Mouse (Mus musculus) hindbrain, embryonic 11.5 days (tissue): Measurements from ENCODE around the gene Pgpep1. TPM values are rescaled to one million over a fixed set of nuclear protein-coding genes. Genes with fewer than 3 reads are reported as not detected.
A peak's percentile ranks its signal among the peaks of the same experiment; 100 is the strongest.

ENCODE experiments used
- ATAC-seq: fragments of 200-750 bp; cut with Nextera tagmentation; 2 replicates; pipeline ENCODE4 v1.8.0; 2017; ENCODE audit warnings: mild to moderate bottlenecking, moderate TSS enrichment, moderate library complexity; ENCODE audit not compliant: low FRiP score
- DNase-seq: peaks from one replicate; pipeline ENCODE4 v3.0.0-alpha.2; 2015; ENCODE audit warnings: low spot score
- H3K27ac ChIP-seq: fragments of 300-500 bp; sonication (generic); 2 replicates; pipeline ENCODE4 v1.5.1; 2014; ENCODE audit warnings: mild to moderate bottlenecking, low read depth, low read length
- H3K27me3 ChIP-seq: fragments of 300-500 bp; sonication (generic); 2 replicates; pipeline ENCODE4 v1.6.1; 2014; ENCODE audit warnings: mild to moderate bottlenecking, low read length, moderate library complexity, mixed read lengths; ENCODE audit not compliant: control insufficient read depth, insufficient read depth
- H3K36me3 ChIP-seq: fragments of 300-500 bp; sonication (generic); 2 replicates; pipeline ENCODE4 v1.6.1; 2014; ENCODE audit warnings: mild to moderate bottlenecking, low read length, moderate library complexity, mixed read lengths; ENCODE audit not compliant: control insufficient read depth, insufficient read depth
- H3K4me1 ChIP-seq: fragments of 300-500 bp; sonication (generic); replicated peaks from 2 replicates; pipeline ENCODE4 v1.6.1; 2014; ENCODE audit warnings: low read length, mixed read lengths; ENCODE audit not compliant: control insufficient read depth, insufficient read depth
- H3K4me2 ChIP-seq: fragments of 300-500 bp; sonication (generic); replicated peaks from 2 replicates; pipeline ENCODE4 v1.6.1; 2014; ENCODE audit warnings: mild to moderate bottlenecking, low read depth, low read length
- H3K4me3 ChIP-seq: fragments of 300-500 bp; sonication (generic); 2 replicates; pipeline ENCODE4 v1.5.1; 2014; ENCODE audit warnings: low read depth, low read length
- H3K9ac ChIP-seq: fragments of 300-500 bp; sonication (generic); 2 replicates; pipeline ENCODE4 v1.6.1; 2014; ENCODE audit warnings: low read depth, low read length
- H3K9me3 ChIP-seq: fragments of 300-500 bp; sonication (generic); 2 replicates; pipeline ENCODE4 v1.6.1; 2016; ENCODE audit warnings: low read length; ENCODE audit not compliant: control insufficient read depth
- WGBS: fragments of 180-500 bp; shearing (Covaris S2); extraction: QIAGEN DNeasy Blood & Tissue Kit; methylation state at CpG from one replicate; pipeline ENCODE4 v1.1.7; 2014; 5-methylcytosine and 5-hydroxymethylcytosine counted together
- polyA plus RNA-seq: library from polyadenylated mRNA; unstranded; fragments of >200 nt; fragmentation: Nextera tagmentation; extraction: Ambion mirVana; gene quantifications from 2 replicates; pipeline ENCODE4 v1.2.1, GENCODE M21; 2014

Pgpep1 gene
- polyA plus RNA-seq, 1 experiment from 2014 or later, result 170 TPM

DNA sequence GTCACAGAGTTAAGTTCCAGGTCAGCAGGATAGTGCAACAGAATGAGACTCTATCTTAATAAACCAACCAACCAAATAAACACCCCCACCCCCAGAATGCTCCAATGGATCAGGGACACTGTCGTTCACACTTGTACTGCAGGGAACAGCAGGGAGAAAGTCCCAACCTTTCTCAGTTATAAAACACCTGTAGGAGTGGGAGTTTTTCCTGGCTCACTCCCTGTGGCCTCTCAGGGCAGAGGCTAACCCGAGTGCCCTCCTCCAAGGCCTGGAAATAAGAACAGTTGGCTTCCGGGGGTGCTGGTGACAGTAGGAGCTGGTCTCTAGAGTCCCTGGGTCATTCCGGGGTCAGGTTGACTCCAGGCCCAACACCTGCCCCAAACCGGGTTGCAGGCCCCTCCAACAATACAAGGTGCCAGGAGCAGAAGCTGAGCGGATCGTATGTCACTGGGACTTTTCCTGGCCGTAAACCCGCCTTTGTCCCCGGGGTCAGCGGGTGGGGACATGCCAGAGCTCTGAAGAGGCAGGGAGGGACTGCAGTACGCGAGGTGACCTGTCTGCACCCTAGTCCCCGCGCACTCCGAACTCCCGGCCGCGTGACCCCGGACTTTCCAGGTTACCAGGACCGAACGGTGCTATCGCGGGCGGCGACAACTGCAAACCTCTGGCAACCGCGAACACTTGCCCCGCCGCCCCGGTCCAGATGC is 1.1 kb downstream of the Pgpep1 start:
- no peak; the same call in 1 of the 2 replicates for ATAC-seq

DNA sequence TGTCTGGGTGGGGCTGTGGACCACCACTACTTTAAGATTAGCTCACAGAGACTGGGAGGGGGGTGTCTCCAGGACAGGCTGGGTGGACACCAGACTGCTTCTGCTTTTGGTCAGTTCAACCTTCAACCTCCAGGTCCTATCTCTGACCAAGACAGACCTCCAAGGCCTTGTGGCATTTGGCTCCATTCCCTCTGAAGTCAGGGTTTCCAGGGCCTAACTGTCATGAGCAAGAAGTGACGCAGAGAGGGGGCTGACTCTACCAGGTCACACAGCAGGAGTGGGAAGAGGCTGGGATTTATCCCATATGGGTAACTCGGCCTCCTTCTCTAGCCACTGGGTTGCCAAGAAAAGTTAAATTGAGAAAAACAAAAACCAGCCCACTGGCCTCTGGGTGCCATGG is 2.4 kb downstream of the Pgpep1 start:
- 0 out of 2 replicates have a peak, but pooled peaks cover 7% of the 10 kb centered on the region for H3K36me3 ChIP-seq
- peak overlapping the region; percentile 84 for H3K9ac ChIP-seq
- ATAC-seq, result no peak
- no peaks in the 10 kb centered on the region for H3K9me3 ChIP-seq
- no peaks in the 10 kb centered on the region for H3K27me3 ChIP-seq
- peaks cover 8% of the 10 kb centered on the region for H3K4me1 ChIP-seq
- H3K4me3 ChIP-seq, result peak overlapping the region; percentile 79
- H3K27ac ChIP-seq, result peak overlapping the region; percentile 98
- no peak for DNase-seq
- peak overlapping the region; percentile 56 for H3K4me2 ChIP-seq
- WGBS, result 71% methylated on average over 2 of the region's 2 CpGs

More for the DNA sequence above, 1.1 kb downstream of the Pgpep1 start:
- H3K9ac ChIP-seq, result peak overlapping the region; percentile 84
- no peaks in the 10 kb centered on the region for H3K9me3 ChIP-seq
- peak overlapping the region; percentile 70 for H3K27ac ChIP-seq
- H3K36me3 ChIP-seq, result 0 out of 2 replicates have a peak, but pooled peaks cover 6% of the 10 kb centered on the region
- no peaks in the 10 kb centered on the region for H3K27me3 ChIP-seq
- under 1% methylated on average over 31 of the region's 31 CpGs for WGBS
- H3K4me2 ChIP-seq, result peak overlapping the region; percentile 56
- DNase-seq, result no peak
- peak overlapping the region; percentile 79 for H3K4me3 ChIP-seq
- peaks cover 8% of the 10 kb centered on the region for H3K4me1 ChIP-seq

DNA sequence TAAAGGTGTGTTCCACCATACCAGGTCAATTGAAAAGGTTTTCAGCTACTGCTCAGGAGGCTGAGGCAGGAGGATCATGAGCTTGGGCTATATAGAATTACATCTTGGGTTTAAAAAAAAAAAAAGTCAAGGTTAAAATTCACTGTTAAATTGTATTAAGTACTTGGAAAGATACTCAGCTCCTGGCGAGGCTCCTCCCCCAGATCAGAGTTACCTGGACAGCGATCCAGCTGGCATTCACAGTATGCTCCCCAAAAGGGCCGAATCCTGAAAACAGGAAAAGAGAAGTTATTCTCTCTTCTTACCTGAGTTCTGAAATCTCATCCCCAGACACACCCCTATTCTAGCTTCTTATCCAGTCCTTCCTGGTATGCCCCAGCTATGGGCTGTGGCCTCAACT is 3.0 kb downstream of the Pgpep1 start:
- H3K36me3 ChIP-seq, result 0 out of 2 replicates have a peak, but pooled peaks cover 7% of the 10 kb centered on the region
- peak overlapping the region; percentile 84 for H3K9ac ChIP-seq
- DNase-seq (no peak), ATAC-seq (no peak)
- H3K27me3 ChIP-seq, result no peaks in the 10 kb centered on the region
- H3K4me3 ChIP-seq, result peak overlapping the region; percentile 79; the same call in 1 of the 2 replicates
- H3K9me3 ChIP-seq, result no peaks in the 10 kb centered on the region
- H3K4me2 ChIP-seq, result peak overlapping the region; percentile 56
- peak overlapping the region; percentile 98 for H3K27ac ChIP-seq
- H3K4me1 ChIP-seq, result peaks cover 8% of the 10 kb centered on the region
- 98% methylated on average over 3 of the region's 3 CpGs for WGBS

DNA sequence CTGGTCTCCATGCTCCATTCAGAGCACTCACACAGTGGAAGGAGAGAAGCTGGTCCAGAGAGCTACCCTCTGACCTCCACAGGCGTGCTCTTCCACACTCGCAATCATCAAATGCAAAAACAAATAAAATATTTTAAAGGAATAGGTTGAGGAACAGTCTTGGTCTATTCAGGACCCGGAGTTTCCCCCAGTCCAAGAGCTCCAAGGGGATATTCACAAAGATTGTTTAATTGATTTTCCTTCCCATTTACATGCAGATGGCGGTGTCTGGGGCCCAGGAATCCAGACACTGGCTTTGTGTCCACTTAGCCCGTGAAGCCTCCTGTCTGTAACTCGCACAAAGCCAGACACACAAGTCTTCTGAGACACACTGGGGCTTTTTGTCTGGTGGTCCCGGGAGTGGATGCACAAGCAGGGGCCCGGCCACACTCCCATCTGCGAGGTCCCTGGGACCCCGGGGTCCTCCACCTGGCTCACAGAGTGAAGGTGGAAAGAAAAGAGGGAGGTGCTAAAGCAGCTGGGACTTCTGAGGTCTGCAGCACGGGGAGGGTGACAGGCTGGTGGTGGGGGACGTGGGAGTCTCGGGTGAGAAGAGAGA is 3.9 kb downstream of the Pgpep1 start:
- no peak overlapping the region for H3K4me3 ChIP-seq
- peak; percentile 60 for ATAC-seq
- H3K9ac ChIP-seq, result peak overlapping the region; percentile 84
- 0 out of 2 replicates have a peak, but pooled peaks cover 7% of the 10 kb centered on the region for H3K36me3 ChIP-seq
- H3K27me3 ChIP-seq, result no peaks in the 10 kb centered on the region
- H3K27ac ChIP-seq, result peak overlapping the region; percentile 98
- peak; percentile 82 for DNase-seq
- peaks cover 8% of the 10 kb centered on the region for H3K4me1 ChIP-seq
- H3K4me2 ChIP-seq, result peak overlapping the region; percentile 8
- WGBS, result 25% methylated on average over 13 of the region's 13 CpGs
- no peaks in the 10 kb centered on the region for H3K9me3 ChIP-seq

DNA sequence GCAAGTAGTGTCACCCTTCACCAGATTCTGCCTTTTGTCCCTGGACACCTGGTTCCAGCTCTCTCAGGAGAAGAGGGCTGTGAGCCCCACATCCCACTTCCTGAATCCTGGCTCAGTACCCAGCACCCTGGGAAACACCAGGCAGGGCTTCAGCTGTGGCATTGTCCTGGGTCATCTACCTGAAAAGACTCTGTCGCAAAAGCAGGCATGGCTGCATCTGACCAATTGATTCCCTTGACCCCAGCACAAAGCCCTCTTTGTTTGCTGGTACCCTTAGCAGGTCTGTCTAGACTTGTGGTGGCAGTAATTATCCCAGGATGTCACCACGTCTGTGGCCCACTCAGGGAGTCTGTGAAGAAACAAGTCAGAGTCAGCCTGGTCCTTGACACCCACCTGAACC is 4.7 kb downstream of the Pgpep1 start:
- WGBS, result 23% methylated on average over 2 of the region's 2 CpGs
- H3K27ac ChIP-seq, result peak overlapping the region; percentile 98
- peak overlapping the region; percentile 49 for H3K9ac ChIP-seq
- H3K9me3 ChIP-seq, result no peaks in the 10 kb centered on the region
- H3K36me3 ChIP-seq, result peaks cover 9% of the 10 kb centered on the region; the same call in 1 of the 2 replicates
- H3K4me1 ChIP-seq, result peaks cover 8% of the 10 kb centered on the region
- no peaks in the 10 kb centered on the region for H3K27me3 ChIP-seq
- DNase-seq, result peak; percentile 65
- H3K4me2 ChIP-seq, result no peak overlapping the region; the same call in 1 of the 2 replicates
- H3K4me3 ChIP-seq, result no peak overlapping the region
- no peak for ATAC-seq

DNA sequence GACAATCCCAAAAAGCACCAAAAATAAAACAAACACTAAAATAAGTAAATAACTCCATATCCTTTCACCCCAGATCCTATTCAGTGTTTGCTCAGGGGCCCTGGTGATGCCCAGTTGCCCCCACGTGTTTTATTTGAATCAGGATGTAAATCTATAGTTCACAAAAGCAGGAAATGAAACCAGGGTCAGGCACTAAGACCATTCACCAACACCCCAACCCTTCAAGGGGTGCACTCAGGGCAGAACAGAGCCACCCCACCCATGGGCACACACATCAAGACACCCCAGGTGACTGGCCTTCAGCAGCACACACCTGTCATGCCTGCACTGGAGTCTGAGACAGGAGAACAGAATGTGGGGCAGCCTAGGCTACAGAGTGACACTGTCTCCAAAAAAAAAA is 6.1 kb downstream of the Pgpep1 start:
- no peak overlapping the region for H3K9ac ChIP-seq
- H3K4me1 ChIP-seq, result peaks cover 8% of the 10 kb centered on the region
- H3K36me3 ChIP-seq, result peaks cover 15% of the 10 kb centered on the region; the same call in 1 of the 2 replicates
- 68% methylated on average over 1 of the region's 1 CpGs for WGBS
- no peak overlapping the region for H3K4me2 ChIP-seq
- H3K27me3 ChIP-seq, result no peaks in the 10 kb centered on the region
- peak overlapping the region; percentile 98 for H3K27ac ChIP-seq
- no peak for DNase-seq
- ATAC-seq, result no peak
- no peak overlapping the region for H3K4me3 ChIP-seq
- H3K9me3 ChIP-seq, result no peaks in the 10 kb centered on the region

DNA sequence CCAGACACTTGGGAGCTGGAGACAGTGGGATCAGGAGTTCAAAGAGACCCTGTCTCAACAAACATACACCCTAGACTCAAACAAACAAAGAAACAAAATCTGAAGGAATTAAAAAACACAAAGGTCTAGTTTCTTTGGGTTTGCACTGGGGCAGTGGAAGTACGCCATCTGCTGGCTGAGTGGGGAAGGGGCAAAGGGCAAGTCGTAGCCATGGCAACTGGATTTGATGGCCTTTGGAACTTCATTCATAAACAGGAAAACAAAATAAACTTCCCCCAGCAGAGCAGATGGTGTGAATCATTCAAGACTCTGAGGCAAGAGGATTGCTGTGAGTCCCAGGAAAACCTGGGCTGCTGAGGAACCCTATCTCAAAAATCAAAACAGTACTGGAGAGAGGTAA is 7.0 kb downstream of the Pgpep1 start:
- Histone ChIP-seq H3K27me3 (no peaks in the 10 kb centered on the region), H3K27ac (no peak overlapping the region), H3K4me3 (no peak overlapping the region), H3K9me3 (no peaks in the 10 kb centered on the region), H3K4me1 (peaks cover 8% of the 10 kb centered on the region), H3K36me3 (peaks cover 15% of the 10 kb centered on the region; the same call in 1 of the 2 replicates), H3K4me2 (no peak overlapping the region), H3K9ac (no peak overlapping the region)
- WGBS, result 55% methylated on average over 2 of the region's 2 CpGs
- no peak for ATAC-seq
- peak; percentile 63 for DNase-seq

DNA sequence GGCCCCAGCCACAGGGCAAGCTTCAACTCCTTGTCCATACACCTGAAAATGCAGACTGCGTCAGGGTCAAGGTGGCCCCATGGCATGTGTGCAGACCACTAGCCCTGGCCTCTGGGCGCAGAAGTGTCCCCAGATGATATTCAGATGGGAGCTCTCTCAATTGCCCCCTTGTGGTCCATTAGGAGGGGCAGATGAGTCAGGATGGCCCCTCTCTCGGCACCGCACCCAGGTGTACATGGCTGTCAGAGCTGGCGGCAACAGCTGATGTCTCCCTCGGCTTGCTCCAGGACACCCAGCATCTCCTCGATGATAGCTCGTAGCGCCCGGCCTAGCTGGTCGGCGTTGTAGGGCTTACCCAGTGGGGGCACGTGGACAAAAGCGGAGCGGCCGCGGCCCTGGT is 9.8 kb downstream of the Pgpep1 start:
- Histone ChIP-seq H3K9ac (no peak overlapping the region), H3K27ac (no peak overlapping the region), H3K27me3 (no peaks in the 10 kb centered on the region), H3K4me2 (no peak overlapping the region), H3K9me3 (no peaks in the 10 kb centered on the region), H3K4me3 (no peak overlapping the region), H3K4me1 (peaks cover 14% of the 10 kb centered on the region), H3K36me3 (peaks cover 15% of the 10 kb centered on the region; the same call in 1 of the 2 replicates)
- ATAC-seq, result no peak
- DNase-seq, result no peak
- WGBS, result 97% methylated on average over 17 of the region's 17 CpGs
